Mouse (Mus musculus) thymus, adult 2 months (tissue): ENCODE data around the gene Crym. TPM values are rescaled to one million over a fixed set of nuclear protein-coding genes. Genes with fewer than 3 reads are reported as not detected.

Source experiments
- DNase-seq: peaks from one replicate; pipeline ENCODE4 v3.0.0; 2021
- H3K27ac ChIP-seq: fragments of 200-500 bp; 2 replicates; pipeline ENCODE4 v1.5.1; 2012; ENCODE audit warnings: low read length, control low read depth; ENCODE audit not compliant: control insufficient read depth, insufficient read depth
- H3K27me3 ChIP-seq: fragments of 200-500 bp; 2 replicates; pipeline ENCODE4 v1.6.1; 2012; ENCODE audit warnings: mild to moderate bottlenecking, low read length, moderate library complexity, mixed read lengths; ENCODE audit not compliant: control insufficient read depth, insufficient read depth
- H3K36me3 ChIP-seq: fragments of 200-500 bp; 2 replicates; pipeline ENCODE4 v1.6.1; 2012; ENCODE audit warnings: mild to moderate bottlenecking, low read length, moderate library complexity; ENCODE audit not compliant: control insufficient read depth, insufficient read depth
- H3K4me1 ChIP-seq: fragments of 200-500 bp; replicated peaks from 2 replicates; pipeline ENCODE4 v1.6.1; 2012; ENCODE audit warnings: low read length; ENCODE audit not compliant: control insufficient read depth, insufficient read depth
- H3K4me3 ChIP-seq: fragments of 200-500 bp; 2 replicates; pipeline ENCODE4 v1.5.1; 2012; ENCODE audit warnings: mild to moderate bottlenecking, low read length, control low read depth, moderate library complexity; ENCODE audit not compliant: control insufficient read depth, insufficient read depth
- CTCF ChIP-seq: fragments of 200-500 bp; IDR thresholded peaks from 2 replicates; pipeline ENCODE4 v1.5.1; 2012; ENCODE audit warnings: mild to moderate bottlenecking, control low read depth, low read length, moderate library complexity, borderline replicate concordance; ENCODE audit not compliant: control insufficient read depth, poor library complexity, insufficient read depth; ENCODE audit errors: extremely low read depth
- POLR2A ChIP-seq: fragments of 200-500 bp; IDR thresholded peaks from 2 replicates; pipeline ENCODE4 v1.6.1; 2012; ENCODE audit warnings: mild to moderate bottlenecking, low read length, control low read depth, moderate library complexity; ENCODE audit not compliant: control insufficient read depth, poor library complexity, insufficient read depth; ENCODE audit errors: extremely low read depth
- WGBS: fragments of 180-500 bp; shearing (Covaris S2); methylation state at CpG from one replicate; pipeline ENCODE4 v1.1.7; 2018; 5-methylcytosine and 5-hydroxymethylcytosine counted together
- polyA plus RNA-seq: library from polyadenylated mRNA; depleted of rRNA; stranded (reverse); fragments of >200 nt; gene quantifications from 2 replicates; pipeline ENCODE4 v1.2.3, GENCODE M21; 2012

Gene Crym
- polyA plus RNA-seq, 1 experiment: 1.2 TPM

DNA sequence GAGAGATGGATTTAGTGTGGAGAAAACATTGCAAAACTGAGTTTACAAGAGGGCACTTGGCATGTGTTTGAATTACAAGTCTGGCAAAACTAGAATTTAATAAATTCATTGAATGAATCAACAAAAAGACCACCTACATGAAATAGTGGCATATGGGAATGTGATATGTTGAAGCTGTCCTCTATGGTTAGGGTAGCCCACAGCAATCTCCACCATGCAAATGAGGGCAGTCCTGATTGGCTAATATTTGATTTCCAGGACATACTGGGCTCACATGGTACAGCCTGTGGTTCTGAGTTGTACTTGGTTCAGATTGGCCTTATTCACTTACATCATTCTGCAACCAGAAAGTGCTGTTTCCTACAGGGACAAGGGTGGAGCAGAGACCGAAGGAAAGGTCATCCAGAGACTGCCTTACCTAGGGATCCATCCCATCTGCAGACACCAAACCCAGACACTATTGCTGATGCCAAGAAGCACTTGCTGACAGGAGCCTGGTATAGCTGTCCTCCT is 29.7 kb downstream of the Crym start:
- H3K4me3 ChIP-seq: no peak overlapping the region
- H3K27ac ChIP-seq: no peak overlapping the region

DNA sequence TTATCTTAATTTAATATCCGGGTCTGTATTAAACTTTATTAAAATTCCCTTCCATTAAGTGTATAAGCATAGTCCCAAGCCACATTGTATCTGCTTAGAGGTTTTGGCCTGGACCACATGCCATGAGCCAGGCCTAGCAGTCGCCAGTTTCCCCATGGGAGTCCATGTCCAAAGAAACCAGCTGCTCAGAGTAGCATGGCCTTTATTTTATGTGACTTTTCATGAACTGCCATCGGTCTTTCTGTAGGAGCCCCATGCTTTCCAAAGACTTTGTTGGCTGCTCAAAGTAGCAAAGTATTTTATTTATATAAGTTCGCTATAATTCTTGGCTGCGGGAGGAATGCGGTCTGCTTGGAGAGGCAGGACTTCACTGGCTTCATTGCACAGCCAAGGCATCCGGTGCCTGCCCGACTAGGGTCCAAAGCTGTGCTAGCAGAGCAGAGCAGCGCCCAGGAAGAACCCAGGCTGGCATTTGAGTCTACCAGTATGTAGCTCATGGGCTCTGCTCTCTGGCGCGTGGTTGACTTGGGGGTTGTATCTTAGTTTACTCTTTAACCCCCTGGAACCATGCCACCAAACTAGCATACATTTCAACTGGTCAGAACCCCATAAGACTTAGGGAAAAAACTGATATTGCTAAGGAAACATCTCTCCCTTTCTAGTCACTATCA is 38.2 kb downstream of the Crym start:
- no peaks in the 10 kb centered on the region for H3K27me3 ChIP-seq
- H3K36me3 ChIP-seq: no peaks in the 10 kb centered on the region
- H3K27ac ChIP-seq: no peak overlapping the region
- WGBS: 94% methylated on average over 11 of the region's 11 CpGs
- no peaks in the 10 kb centered on the region for H3K4me1 ChIP-seq
- no peak overlapping the region for H3K4me3 ChIP-seq
- no peak for TF ChIP-seq POLR2A
- no peak for DNase-seq

More for the DNA sequence above, 29.7 kb downstream of the Crym start:
- H3K27me3 ChIP-seq: no peaks in the 10 kb centered on the region
- H3K36me3 ChIP-seq: no peaks in the 10 kb centered on the region
- H3K4me1 ChIP-seq: no peaks in the 10 kb centered on the region
- WGBS: 84% methylated on average over 1 of the region's 1 CpGs
- TF ChIP-seq CTCF (no peak), POLR2A (no peak)
- DNase-seq: no peak

DNA sequence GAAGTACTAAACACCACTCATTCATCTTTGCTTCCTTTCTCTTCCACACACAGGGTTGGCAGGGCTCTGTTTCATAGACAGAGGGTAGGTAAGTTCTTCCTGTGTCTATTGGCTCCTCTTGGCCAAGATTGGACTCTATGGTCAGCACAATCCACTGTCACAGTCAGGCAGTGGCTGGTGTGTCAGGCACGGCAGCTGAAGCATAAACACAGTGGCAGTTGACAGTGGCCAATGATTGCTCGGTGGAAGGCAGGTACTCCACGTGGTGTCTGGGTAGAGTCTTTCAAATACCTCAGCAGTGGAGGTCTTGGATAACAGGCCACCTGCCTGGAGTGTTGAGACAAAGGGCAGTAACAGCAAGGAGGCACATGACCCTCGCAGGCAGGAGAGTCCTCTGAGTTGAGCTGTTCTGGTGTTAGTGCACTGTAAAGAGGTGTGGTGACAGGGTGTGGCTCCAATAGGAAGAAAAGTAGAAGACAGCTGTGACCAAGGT is 43.7 kb downstream of the Crym start:
- H3K27ac ChIP-seq: no peak overlapping the region

GRCm38 (mm10) chr7:120157575-120158061 is 44.3 kb downstream of the Crym start:
- Histone ChIP-seq H3K27me3 (no peaks in the 10 kb centered on the region), H3K36me3 (no peaks in the 10 kb centered on the region), H3K4me1 (no peaks in the 10 kb centered on the region), H3K4me3 (no peak overlapping the region), H3K27ac (no peak overlapping the region)
- no peak for TF ChIP-seq CTCF
- no peak for TF ChIP-seq POLR2A
- no peak for DNase-seq
- WGBS: 75% methylated on average over 5 of the region's 5 CpGs

More for the DNA sequence above, 43.7 kb downstream of the Crym start:
- no peaks in the 10 kb centered on the region for H3K36me3 ChIP-seq
- DNase-seq: no peak
- 63% methylated on average over 4 of the region's 4 CpGs for WGBS
- H3K4me3 ChIP-seq: no peak overlapping the region
- no peaks in the 10 kb centered on the region for H3K4me1 ChIP-seq
- TF ChIP-seq POLR2A: no peak
- TF ChIP-seq CTCF: no peak
- H3K27me3 ChIP-seq: no peaks in the 10 kb centered on the region

- Histone ChIP-seq H3K27me3 (no peaks in the 10 kb centered on the region), H3K4me3 (no peak overlapping the region), H3K36me3 (no peaks in the 10 kb centered on the region), H3K27ac (no peak overlapping the region), H3K4me1 (no peaks in the 10 kb centered on the region)
- WGBS: 49% methylated on average over 2 of the region's 2 CpGs
- TF ChIP-seq CTCF (no peak), POLR2A (no peak)
- no peak for DNase-seq
These were observed 45.0 kb downstream of the Crym start for GRCm38 (mm10) chr7:120156841-120157409.

DNA sequence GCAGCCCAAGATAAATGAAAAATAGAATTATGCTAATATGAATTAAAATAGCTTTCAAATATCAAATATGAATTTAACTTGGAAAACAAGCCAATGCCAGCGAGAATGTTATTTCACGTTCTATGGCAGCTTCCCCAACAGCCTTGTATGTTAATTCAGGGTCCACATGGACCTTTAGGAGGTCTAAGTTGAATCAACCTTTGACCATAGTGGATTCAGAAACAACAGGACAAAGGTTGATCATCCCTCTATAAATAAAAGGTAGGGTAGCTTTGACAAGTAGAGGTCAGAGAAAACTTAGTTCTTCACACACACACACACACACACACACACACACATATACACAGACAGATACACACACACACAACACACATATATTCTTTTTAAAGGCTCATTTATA is 51.0 kb downstream of the Crym start:
- no peak for TF ChIP-seq POLR2A
- no peak overlapping the region for H3K27ac ChIP-seq
- WGBS: 91% methylated on average over 2 of the region's 2 CpGs
- H3K4me3 ChIP-seq: no peak overlapping the region
- H3K4me1 ChIP-seq: no peaks in the 10 kb centered on the region
- H3K27me3 ChIP-seq: no peaks in the 10 kb centered on the region
- no peak for DNase-seq
- H3K36me3 ChIP-seq: no peaks in the 10 kb centered on the region
